Mouse (Mus musculus): ENCODE measurements around the gene Slc35f2.

DNA sequence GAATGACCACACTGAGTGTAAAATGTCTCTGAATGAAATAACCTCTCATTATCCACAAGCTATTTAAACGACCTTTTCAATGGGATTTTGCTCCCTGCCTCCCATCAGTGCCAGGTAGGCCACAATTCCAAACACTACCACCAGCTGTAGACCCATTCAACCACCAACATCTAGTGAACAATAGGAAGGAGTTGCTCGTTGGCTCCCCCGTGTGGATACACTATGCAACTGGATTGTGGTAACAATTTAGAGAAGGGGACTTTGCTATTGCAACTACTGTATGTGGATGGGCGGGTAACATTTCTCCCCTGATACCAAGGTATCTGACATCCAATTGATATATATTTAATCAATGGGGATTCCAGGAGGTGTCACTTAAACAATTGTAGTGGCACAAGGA, 47.4 kb downstream of the Slc35f2 start:
- TF ChIP-seq POLR2A (IDR thresholded peaks at IDR 0.05; ENCODE audit: insufficient read length, low read depth), result no peak
- TF ChIP-seq MYOG (IDR thresholded peaks at IDR 0.05; ENCODE audit: control insufficient read depth in 1 of 3, insufficient read depth in 1 of 3, insufficient read length in 2 of 3, low read depth in 2 of 3), result no peak
- TF ChIP-seq USF1 (IDR thresholded peaks at IDR 0.05; ENCODE audit: low read depth), result no peak
